Mouse (Mus musculus): ENCODE measurements around the gene Mlec.

DNA sequence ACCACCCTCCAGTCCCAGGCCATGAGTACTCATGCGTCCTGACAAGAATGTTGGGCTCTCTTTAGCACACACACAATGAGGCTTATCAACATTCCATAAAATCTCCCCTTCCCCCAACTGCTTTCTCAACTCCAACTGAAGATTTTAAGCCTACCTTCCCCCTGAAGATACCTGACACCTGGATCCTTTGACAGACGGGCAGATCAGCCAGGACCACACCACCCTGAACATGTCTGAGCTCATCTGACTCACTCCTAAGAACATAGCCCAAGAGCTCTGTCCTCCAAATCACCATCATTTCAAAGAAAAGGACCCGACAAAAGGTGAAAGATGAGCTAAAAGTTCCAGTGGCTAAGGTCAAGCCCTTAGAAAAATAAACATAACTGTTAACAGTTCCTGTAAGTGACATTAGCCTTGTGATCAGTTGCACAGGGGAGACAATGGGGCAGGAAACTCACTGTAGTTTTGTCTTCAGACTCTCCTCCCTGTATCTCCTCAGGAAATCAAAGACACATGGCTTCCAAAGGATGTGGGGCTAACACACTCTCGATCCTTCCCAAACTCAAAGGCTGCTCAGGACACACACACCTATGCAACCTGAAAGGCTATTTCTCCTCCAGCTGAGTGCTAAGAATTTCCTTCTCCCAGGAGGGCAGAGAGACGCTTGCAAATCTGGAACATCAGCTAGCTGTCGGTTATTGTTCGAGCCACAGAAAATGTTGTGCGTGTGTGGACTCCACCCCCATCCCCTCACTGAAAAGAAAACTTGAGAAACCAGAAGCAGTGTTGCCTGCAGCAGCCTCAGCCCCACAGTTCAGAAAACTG, 5.6 kb downstream of the Mlec start:
- TF ChIP-seq CTCF (IDR thresholded peaks at IDR 0.05; ENCODE audit: borderline replicate concordance, insufficient read depth, low read depth, low read length) = no peak
- TF ChIP-seq POLR2A (IDR thresholded peaks at IDR 0.05; ENCODE audit: borderline replicate concordance, insufficient read depth, low read length) = no peak

Data from cerebellum, adult 2 months (tissue).